Mouse (Mus musculus): ENCODE measurements around the gene Mast4. TPM values are rescaled to one million over a fixed set of nuclear protein-coding genes. Genes with fewer than 3 reads are reported as not detected.
A peak's percentile ranks its signal among the peaks of the same experiment; 100 is the strongest.

The Mast4 gene
- polyA plus RNA-seq, 1 experiment from 2014 or later = 31.8 TPM

DNA sequence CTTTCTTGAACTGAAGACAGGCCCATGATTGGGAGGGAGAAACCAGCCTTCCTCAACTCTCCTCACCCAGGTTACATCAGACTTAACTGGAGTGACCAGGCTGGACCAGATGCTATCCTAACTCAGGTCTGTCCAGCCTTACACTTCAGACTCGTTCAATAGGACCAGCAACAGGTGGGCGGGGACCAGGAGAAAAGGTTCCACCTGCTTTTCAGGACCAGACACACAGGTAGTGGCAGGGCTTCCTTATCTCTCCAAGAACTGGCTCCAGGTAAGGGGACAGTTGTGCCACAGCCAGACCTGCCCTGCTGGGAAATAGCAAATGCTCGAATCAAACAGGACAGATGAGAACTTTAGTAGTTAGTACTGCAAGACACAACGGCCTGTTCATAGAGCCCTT, 430.6 kb downstream of the Mast4 start:
- H3K4me1 ChIP-seq = peaks cover 43% of the 10 kb centered on the region
- ATAC-seq (ENCODE audit: borderline replicate concordance, extremely low read depth, low FRiP score, low TSS enrichment) = no peak
- H3K36me3 ChIP-seq = no peaks in the 10 kb centered on the region
- peak overlapping the region; percentile 23 for H3K4me3 ChIP-seq
- H3K9me3 ChIP-seq = no peaks in the 10 kb centered on the region
- 62% methylated on average over 4 of the region's 4 CpGs for WGBS
- no peak overlapping the region for H3K9ac ChIP-seq
- H3K27me3 ChIP-seq = no peaks in the 10 kb centered on the region
- H3K27ac ChIP-seq = no peak overlapping the region
- peak overlapping the region; percentile 48 for H3K4me2 ChIP-seq

DNA sequence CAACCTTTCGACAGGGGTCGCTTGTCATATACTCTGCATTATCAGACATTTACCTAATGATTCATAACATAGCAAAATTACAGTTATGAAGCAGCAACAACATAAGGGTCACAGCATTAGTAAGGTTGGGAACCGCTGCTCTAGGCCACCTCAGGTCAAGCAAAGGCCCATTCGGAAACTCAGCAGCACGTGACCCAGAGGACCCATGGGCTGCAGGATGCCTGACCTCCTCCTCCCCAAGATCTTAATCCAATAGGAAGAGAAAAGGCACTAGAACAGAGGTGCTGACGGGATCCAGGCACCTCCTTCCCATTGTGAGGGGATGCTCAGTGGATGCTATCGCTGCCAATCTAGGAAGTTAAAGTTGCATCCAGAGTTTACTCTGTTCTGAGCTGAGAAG, 432.2 kb downstream of the Mast4 start:
- Histone ChIP-seq H3K9me3 (no peaks in the 10 kb centered on the region), H3K27me3 (no peaks in the 10 kb centered on the region), H3K4me1 (peaks cover 50% of the 10 kb centered on the region), H3K27ac (no peak overlapping the region), H3K4me2 (no peak overlapping the region), H3K4me3 (no peak overlapping the region), H3K36me3 (no peaks in the 10 kb centered on the region), H3K9ac (no peak overlapping the region)
- WGBS = 86% methylated on average over 7 of the region's 7 CpGs
- no peak for ATAC-seq (ENCODE audit: borderline replicate concordance, extremely low read depth, low FRiP score, low TSS enrichment)

GRCm38 (mm10) chr13:102900531-102900930, 433.8 kb downstream of the Mast4 start:
- Histone ChIP-seq H3K4me3 (no peak overlapping the region), H3K9me3 (no peaks in the 10 kb centered on the region), H3K4me1 (peaks cover 53% of the 10 kb centered on the region), H3K4me2 (no peak overlapping the region), H3K36me3 (no peaks in the 10 kb centered on the region), H3K27me3 (no peaks in the 10 kb centered on the region), H3K9ac (no peak overlapping the region), H3K27ac (no peak overlapping the region)
- WGBS = 48% methylated on average over 8 of the region's 8 CpGs
- ATAC-seq (ENCODE audit: borderline replicate concordance, extremely low read depth, low FRiP score, low TSS enrichment) = no peak

DNA sequence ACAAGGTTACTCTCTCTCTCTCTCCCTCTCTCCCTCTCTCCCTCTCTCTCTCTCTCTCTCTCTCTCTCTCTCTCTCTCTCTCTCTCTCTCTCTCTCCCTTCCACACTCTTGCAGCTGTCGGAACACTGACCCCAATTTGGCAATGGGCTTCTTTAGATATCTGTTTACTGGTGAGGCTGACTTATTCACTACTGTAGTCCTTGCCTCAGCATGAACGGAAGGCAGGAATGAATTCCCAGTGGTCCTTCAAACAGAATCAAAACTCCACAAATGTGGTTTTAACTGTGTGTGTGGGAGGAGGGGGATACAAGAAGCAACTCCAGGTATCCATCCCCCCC, 434.2 kb downstream of the Mast4 start:
- Histone ChIP-seq H3K4me3 (no peak overlapping the region), H3K27me3 (no peaks in the 10 kb centered on the region), H3K4me2 (no peak overlapping the region), H3K9me3 (no peaks in the 10 kb centered on the region), H3K27ac (no peak overlapping the region), H3K4me1 (peaks cover 53% of the 10 kb centered on the region), H3K36me3 (no peaks in the 10 kb centered on the region), H3K9ac (no peak overlapping the region)
- WGBS = 18% methylated on average over 2 of the region's 2 CpGs
- ATAC-seq (ENCODE audit: borderline replicate concordance, extremely low read depth, low FRiP score, low TSS enrichment) = no peak

GRCm38 (mm10) chr13:102899253-102900082, 434.8 kb downstream of the Mast4 start:
- H3K9ac ChIP-seq = no peak overlapping the region
- H3K4me1 ChIP-seq = peaks cover 57% of the 10 kb centered on the region
- no peaks in the 10 kb centered on the region for H3K36me3 ChIP-seq
- peak overlapping the region; percentile 67 for H3K27ac ChIP-seq
- H3K27me3 ChIP-seq = no peaks in the 10 kb centered on the region
- no peak overlapping the region for H3K4me2 ChIP-seq
- no peak overlapping the region for H3K4me3 ChIP-seq
- H3K9me3 ChIP-seq = no peaks in the 10 kb centered on the region
- WGBS = 51% methylated on average over 9 of the region's 9 CpGs
- ATAC-seq (ENCODE audit: borderline replicate concordance, extremely low read depth, low FRiP score, low TSS enrichment) = 0 out of 2 replicates have a peak, but pooled peaks have one; percentile 17

- Histone ChIP-seq H3K27me3 (no peaks in the 10 kb centered on the region), H3K9ac (no peak overlapping the region), H3K4me1 (peaks cover 53% of the 10 kb centered on the region), H3K9me3 (no peaks in the 10 kb centered on the region), H3K27ac (peak overlapping the region; percentile 67), H3K4me2 (0 out of 2 replicates have a peak overlapping the region, but pooled peaks have one; percentile 23), H3K36me3 (no peaks in the 10 kb centered on the region), H3K4me3 (no peak overlapping the region)
- 46% methylated on average over 15 of the region's 15 CpGs for WGBS
- peak; percentile 69 for ATAC-seq (ENCODE audit: borderline replicate concordance, extremely low read depth, low FRiP score, low TSS enrichment)
Measured at GRCm38 (mm10) chr13:102898374-102899131, 435.7 kb downstream of the Mast4 start.

DNA sequence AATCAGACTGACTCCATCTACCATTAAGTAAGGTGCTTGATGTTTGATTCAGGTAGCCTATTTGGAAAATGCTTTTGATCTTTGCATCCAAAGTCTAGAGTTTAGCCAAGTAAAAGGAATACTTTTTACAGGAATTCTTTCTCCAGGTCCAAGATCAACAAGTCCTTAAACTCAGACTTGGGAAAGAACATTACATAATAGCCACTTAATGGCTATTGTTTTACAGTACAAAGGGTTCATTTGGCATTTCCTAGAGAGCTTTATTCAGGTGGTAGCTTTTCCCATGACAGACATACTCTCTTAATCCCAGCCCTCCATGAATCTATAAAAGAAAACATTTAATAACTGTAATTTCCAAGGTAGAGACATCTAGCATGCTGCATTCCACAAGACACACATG, 438.0 kb downstream of the Mast4 start:
- Histone ChIP-seq H3K27me3 (no peaks in the 10 kb centered on the region), H3K9me3 (no peaks in the 10 kb centered on the region), H3K27ac (no peak overlapping the region), H3K4me1 (peaks cover 45% of the 10 kb centered on the region), H3K9ac (no peak overlapping the region), H3K36me3 (no peaks in the 10 kb centered on the region), H3K4me3 (no peak overlapping the region), H3K4me2 (no peak overlapping the region)
- no peak for ATAC-seq (ENCODE audit: borderline replicate concordance, extremely low read depth, low FRiP score, low TSS enrichment)

- no peaks in the 10 kb centered on the region for H3K27me3 ChIP-seq
- no peak overlapping the region for H3K4me3 ChIP-seq
- no peaks in the 10 kb centered on the region for H3K36me3 ChIP-seq
- no peak for ATAC-seq (ENCODE audit: borderline replicate concordance, extremely low read depth, low FRiP score, low TSS enrichment)
- peaks cover 46% of the 10 kb centered on the region for H3K4me1 ChIP-seq
- H3K4me2 ChIP-seq = no peak overlapping the region
- H3K27ac ChIP-seq = no peak overlapping the region
- H3K9me3 ChIP-seq = no peaks in the 10 kb centered on the region
- 62% methylated on average over 6 of the region's 6 CpGs for WGBS
- no peak overlapping the region for H3K9ac ChIP-seq
Measured at GRCm38 (mm10) chr13:102895894-102896293, 438.4 kb downstream of the Mast4 start.

- Histone ChIP-seq H3K9ac (no peak overlapping the region), H3K4me3 (no peak overlapping the region), H3K27ac (peak overlapping the region; percentile 33; the same call in 1 of the 2 replicates), H3K9me3 (no peaks in the 10 kb centered on the region), H3K27me3 (no peaks in the 10 kb centered on the region), H3K4me2 (no peak overlapping the region), H3K36me3 (no peaks in the 10 kb centered on the region), H3K4me1 (peaks cover 38% of the 10 kb centered on the region)
- no peak for ATAC-seq (ENCODE audit: borderline replicate concordance, extremely low read depth, low FRiP score, low TSS enrichment)
- 45% methylated on average over 15 of the region's 15 CpGs for WGBS
Measured at GRCm38 (mm10) chr13:102894287-102895234, 439.7 kb downstream of the Mast4 start.

DNA sequence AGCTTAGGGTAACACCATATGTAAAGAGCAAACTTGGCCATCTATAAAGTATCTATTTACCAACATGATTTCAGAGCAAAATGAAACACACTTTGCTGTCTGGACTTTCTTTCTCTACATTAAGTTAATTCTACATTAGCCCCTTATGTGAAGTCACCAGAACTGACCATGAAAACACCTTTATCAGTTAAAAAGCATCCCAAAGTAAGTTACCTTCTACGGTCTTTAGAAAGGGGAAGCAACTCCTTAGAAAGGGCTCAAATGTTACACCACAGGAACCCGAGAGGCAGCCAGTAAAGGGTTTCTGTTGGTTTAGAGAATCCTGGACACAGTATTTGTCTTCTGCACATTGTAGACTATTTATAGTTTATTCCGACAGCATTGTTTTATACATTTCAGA, 441.5 kb downstream of the Mast4 start:
- no peak overlapping the region for H3K27ac ChIP-seq
- 72% methylated on average over 3 of the region's 3 CpGs for WGBS
- H3K9ac ChIP-seq = no peak overlapping the region
- no peaks in the 10 kb centered on the region for H3K27me3 ChIP-seq
- ATAC-seq (ENCODE audit: borderline replicate concordance, extremely low read depth, low FRiP score, low TSS enrichment) = no peak
- no peak overlapping the region for H3K4me3 ChIP-seq
- H3K9me3 ChIP-seq = no peaks in the 10 kb centered on the region
- peaks cover 23% of the 10 kb centered on the region for H3K4me1 ChIP-seq
- no peaks in the 10 kb centered on the region for H3K36me3 ChIP-seq
- H3K4me2 ChIP-seq = no peak overlapping the region

- no peak overlapping the region for H3K4me2 ChIP-seq
- 68% methylated on average over 10 of the region's 10 CpGs for WGBS
Measured at GRCm38 (mm10) chr13:102889989-102890388, 444.3 kb downstream of the Mast4 start.

More at GRCm38 (mm10) chr13:102889989-102890388, 444.3 kb downstream of the Mast4 start:
- no peak overlapping the region for H3K27ac ChIP-seq
- no peak for ATAC-seq (ENCODE audit: borderline replicate concordance, extremely low read depth, low FRiP score, low TSS enrichment)
- H3K27me3 ChIP-seq = no peaks in the 10 kb centered on the region
- H3K9ac ChIP-seq = no peak overlapping the region
- no peak overlapping the region for H3K4me3 ChIP-seq
- H3K9me3 ChIP-seq = no peaks in the 10 kb centered on the region
- no peaks in the 10 kb centered on the region for H3K36me3 ChIP-seq
- peaks cover 20% of the 10 kb centered on the region for H3K4me1 ChIP-seq
